Mouse (Mus musculus): ENCODE measurements around the gene Mettl14.

Gene Mettl14

GRCm38 (mm10) chr3:123385486-123386156, at the start of gene Mettl14:
Mettl14 (minus strand) TSS chr3:123386108.
- peak within 1 kb of the TSS; percentile 90 for H3K4me3 ChIP-seq (replicated peaks; ENCODE audit: low read length)
- no peaks in the 10 kb centered on the region for H3K27me3 ChIP-seq (ENCODE audit: insufficient read depth, low read length)
- H3K9me3 ChIP-seq (ENCODE audit: low read length) = no peaks in the 10 kb centered on the region
- TF ChIP-seq CTCF (conservative IDR thresholded peaks at IDR 0.05; ENCODE audit: low read length) (no peak), POU5F1 (IDR thresholded peaks at IDR 0.05; ENCODE audit: borderline replicate concordance, low read length) (no peak), NANOG (IDR thresholded peaks at IDR 0.05; ENCODE audit: borderline replicate concordance, low read length) (no peak)
- peaks cover 24% of the 10 kb centered on the region for H3K36me3 ChIP-seq (ENCODE audit: insufficient read depth, low read length)
- peaks cover 17% of the 10 kb centered on the region for H3K4me1 ChIP-seq (replicated peaks; ENCODE audit: low read depth, low read length)

- no peaks in the 10 kb centered on the region for H3K36me3 ChIP-seq (ENCODE audit: insufficient read depth, low read length)
- no peak for TF ChIP-seq NANOG (IDR thresholded peaks at IDR 0.05; ENCODE audit: borderline replicate concordance, low read length)
- no peak for TF ChIP-seq CTCF (conservative IDR thresholded peaks at IDR 0.05; ENCODE audit: low read length)
- TF ChIP-seq POU5F1 (IDR thresholded peaks at IDR 0.05; ENCODE audit: borderline replicate concordance, low read length) = no peak
- H3K9me3 ChIP-seq (ENCODE audit: low read length) = no peaks in the 10 kb centered on the region
- no peaks in the 10 kb centered on the region for H3K4me1 ChIP-seq (replicated peaks; ENCODE audit: low read depth, low read length)
- no peaks in the 10 kb centered on the region for H3K27me3 ChIP-seq (ENCODE audit: insufficient read depth, low read length)
- no peak overlapping the region for H3K4me3 ChIP-seq (replicated peaks; ENCODE audit: low read length)
Measured at GRCm38 (mm10) chr3:123433362-123433761, 47.5 kb upstream of the Mettl14 start.

- Histone ChIP-seq H3K4me3 (replicated peaks; ENCODE audit: low read length) (no peak overlapping the region), H3K4me1 (replicated peaks; ENCODE audit: low read depth, low read length) (no peaks in the 10 kb centered on the region), H3K36me3 (ENCODE audit: insufficient read depth, low read length) (no peaks in the 10 kb centered on the region), H3K9me3 (ENCODE audit: low read length) (no peaks in the 10 kb centered on the region), H3K27me3 (ENCODE audit: insufficient read depth, low read length) (no peaks in the 10 kb centered on the region)
- TF ChIP-seq POU5F1 (IDR thresholded peaks at IDR 0.05; ENCODE audit: borderline replicate concordance, low read length) (no peak), CTCF (conservative IDR thresholded peaks at IDR 0.05; ENCODE audit: low read length) (no peak), NANOG (IDR thresholded peaks at IDR 0.05; ENCODE audit: borderline replicate concordance, low read length) (no peak)
Measured at GRCm38 (mm10) chr3:123431951-123432674, 46.2 kb upstream of the Mettl14 start.

- no peaks in the 10 kb centered on the region for H3K27me3 ChIP-seq (ENCODE audit: insufficient read depth, low read length)
Measured at GRCm38 (mm10) chr3:123429597-123430458, 43.9 kb upstream of the Mettl14 start.

GRCm38 (mm10) chr3:123428005-123428404, 42.1 kb upstream of the Mettl14 start:
- TF ChIP-seq CTCF (conservative IDR thresholded peaks at IDR 0.05; ENCODE audit: low read length) = no peak
- TF ChIP-seq POU5F1 (IDR thresholded peaks at IDR 0.05; ENCODE audit: borderline replicate concordance, low read length) = no peak
- TF ChIP-seq NANOG (IDR thresholded peaks at IDR 0.05; ENCODE audit: borderline replicate concordance, low read length) = no peak
- Histone ChIP-seq H3K4me3 (replicated peaks; ENCODE audit: low read length) (no peak overlapping the region), H3K27me3 (ENCODE audit: insufficient read depth, low read length) (no peaks in the 10 kb centered on the region), H3K4me1 (replicated peaks; ENCODE audit: low read depth, low read length) (no peaks in the 10 kb centered on the region), H3K36me3 (ENCODE audit: insufficient read depth, low read length) (no peaks in the 10 kb centered on the region), H3K9me3 (ENCODE audit: low read length) (no peaks in the 10 kb centered on the region)

More at GRCm38 (mm10) chr3:123429597-123430458, 43.9 kb upstream of the Mettl14 start:
- TF ChIP-seq NANOG (IDR thresholded peaks at IDR 0.05; ENCODE audit: borderline replicate concordance, low read length) (no peak), CTCF (conservative IDR thresholded peaks at IDR 0.05; ENCODE audit: low read length) (no peak), POU5F1 (IDR thresholded peaks at IDR 0.05; ENCODE audit: borderline replicate concordance, low read length) (no peak)
- Histone ChIP-seq H3K4me3 (replicated peaks; ENCODE audit: low read length) (no peak overlapping the region), H3K4me1 (replicated peaks; ENCODE audit: low read depth, low read length) (no peaks in the 10 kb centered on the region), H3K36me3 (ENCODE audit: insufficient read depth, low read length) (no peaks in the 10 kb centered on the region), H3K9me3 (ENCODE audit: low read length) (no peaks in the 10 kb centered on the region)

- Histone ChIP-seq H3K27me3 (ENCODE audit: insufficient read depth, low read length) (no peaks in the 10 kb centered on the region), H3K4me3 (replicated peaks; ENCODE audit: low read length) (no peak overlapping the region), H3K36me3 (ENCODE audit: insufficient read depth, low read length) (no peaks in the 10 kb centered on the region), H3K9me3 (ENCODE audit: low read length) (no peaks in the 10 kb centered on the region), H3K4me1 (replicated peaks; ENCODE audit: low read depth, low read length) (no peaks in the 10 kb centered on the region)
- no peak for TF ChIP-seq CTCF (conservative IDR thresholded peaks at IDR 0.05; ENCODE audit: low read length)
- TF ChIP-seq POU5F1 (IDR thresholded peaks at IDR 0.05; ENCODE audit: borderline replicate concordance, low read length) = no peak
- no peak for TF ChIP-seq NANOG (IDR thresholded peaks at IDR 0.05; ENCODE audit: borderline replicate concordance, low read length)
Measured at GRCm38 (mm10) chr3:123425647-123426046, 39.7 kb upstream of the Mettl14 start.

- TF ChIP-seq NANOG (IDR thresholded peaks at IDR 0.05; ENCODE audit: borderline replicate concordance, low read length) (no peak), CTCF (conservative IDR thresholded peaks at IDR 0.05; ENCODE audit: low read length) (no peak), POU5F1 (IDR thresholded peaks at IDR 0.05; ENCODE audit: borderline replicate concordance, low read length) (no peak)
- Histone ChIP-seq H3K36me3 (ENCODE audit: insufficient read depth, low read length) (no peaks in the 10 kb centered on the region), H3K9me3 (ENCODE audit: low read length) (0 out of 2 replicates have a peak, but pooled peaks cover 3% of the 10 kb centered on the region), H3K27me3 (ENCODE audit: insufficient read depth, low read length) (no peaks in the 10 kb centered on the region), H3K4me1 (replicated peaks; ENCODE audit: low read depth, low read length) (no peaks in the 10 kb centered on the region), H3K4me3 (replicated peaks; ENCODE audit: low read length) (no peak overlapping the region)
Measured at GRCm38 (mm10) chr3:123413173-123413572, 27.3 kb upstream of the Mettl14 start.

Measured in E14TG2a.4 (cell line).